Mouse (Mus musculus) neural tube, embryonic 14.5 days (tissue): ENCODE results near the gene Bcl2. TPM values are rescaled to one million over a fixed set of nuclear protein-coding genes. Genes with fewer than 3 reads are reported as not detected.
A peak's percentile ranks its signal among the peaks of the same experiment; 100 is the strongest.

Experiments
- ATAC-seq: fragments of 200-750 bp; cut with Nextera tagmentation; 2 replicates; pipeline ENCODE4 v1.8.0; 2017; ENCODE audit warnings: low read depth, mild to moderate bottlenecking, moderate TSS enrichment, moderate library complexity
- H3K27ac ChIP-seq: fragments of 300-500 bp; sonication (generic); 2 replicates; pipeline ENCODE4 v1.5.1; 2014; ENCODE audit warnings: low read depth, mild to moderate bottlenecking, control low read depth, low read length, moderate library complexity, mixed read lengths
- H3K27me3 ChIP-seq: fragments of 300-500 bp; sonication (generic); 2 replicates; pipeline ENCODE4 v1.6.1; 2014; ENCODE audit warnings: low read length; ENCODE audit not compliant: control insufficient read depth, insufficient read depth
- H3K36me3 ChIP-seq: fragments of 300-500 bp; sonication (generic); 2 replicates; pipeline ENCODE4 v1.6.1; 2014; ENCODE audit warnings: low read length, mixed read lengths; ENCODE audit not compliant: control insufficient read depth, insufficient read depth
- H3K4me1 ChIP-seq: fragments of 300-500 bp; sonication (generic); 2 replicates; pipeline ENCODE4 v1.6.1; 2014; ENCODE audit warnings: low read length; ENCODE audit not compliant: control insufficient read depth, insufficient read depth
- H3K4me2 ChIP-seq: fragments of 300-500 bp; sonication (generic); 2 replicates; pipeline ENCODE4 v1.6.1; 2014; ENCODE audit warnings: mild to moderate bottlenecking, low read depth, low read length, control low read depth
- H3K4me3 ChIP-seq: fragments of 300-500 bp; sonication (generic); 2 replicates; pipeline ENCODE4 v1.5.1; 2014; ENCODE audit warnings: low read depth, low read length, control low read depth, mixed read lengths
- H3K9ac ChIP-seq: fragments of 300-500 bp; sonication (generic); replicated peaks from 2 replicates; pipeline ENCODE4 v1.6.1; 2014; ENCODE audit warnings: low read depth, mild to moderate bottlenecking, control low read depth, low read length, mixed read lengths
- H3K9me3 ChIP-seq: fragments of 300-500 bp; sonication (generic); 2 replicates; pipeline ENCODE4 v1.6.1; 2016; ENCODE audit warnings: low read length; ENCODE audit not compliant: control insufficient read depth
- WGBS: fragments of 180-500 bp; shearing (Covaris S2); extraction: QIAGEN DNeasy Blood & Tissue Kit; methylation state at CpG from one replicate; pipeline ENCODE4 v1.1.7; 2014; 5-methylcytosine and 5-hydroxymethylcytosine counted together
- polyA plus RNA-seq: library from polyadenylated mRNA; unstranded; fragments of >200 nt; fragmentation: Nextera tagmentation; extraction: Ambion mirVana; gene quantifications from 2 replicates; pipeline ENCODE4 v1.2.1, GENCODE M21; 2014

Bcl2 gene
- polyA plus RNA-seq, 1 experiment from 2014 or later, result 14.2 TPM

- 87% methylated on average over 6 of the region's 6 CpGs for WGBS
- Histone ChIP-seq H3K36me3 (no peaks in the 10 kb centered on the region), H3K9ac (no peak overlapping the region), H3K4me1 (no peaks in the 10 kb centered on the region), H3K4me3 (no peak overlapping the region), H3K27ac (no peak overlapping the region), H3K4me2 (no peak overlapping the region), H3K9me3 (no peaks in the 10 kb centered on the region), H3K27me3 (no peaks in the 10 kb centered on the region)
- peak; percentile 41; the same call in 1 of the 2 replicates for ATAC-seq
Observed at GRCm38 (mm10) chr1:106566120-106567086, 147.7 kb downstream of the Bcl2 start.

- WGBS, result 71% methylated on average over 4 of the region's 4 CpGs
- Histone ChIP-seq H3K4me3 (no peak overlapping the region), H3K4me2 (no peak overlapping the region), H3K27me3 (no peaks in the 10 kb centered on the region), H3K9ac (no peak overlapping the region), H3K27ac (no peak overlapping the region), H3K36me3 (no peaks in the 10 kb centered on the region), H3K4me1 (0 out of 2 replicates have a peak, but pooled peaks cover 2% of the 10 kb centered on the region), H3K9me3 (no peaks in the 10 kb centered on the region)
- ATAC-seq, result no peak
Observed at GRCm38 (mm10) chr1:106565238-106565637, 148.8 kb downstream of the Bcl2 start.

GRCm38 (mm10) chr1:106564436-106564835 is 149.6 kb downstream of the Bcl2 start:
- Histone ChIP-seq H3K27ac (no peak overlapping the region), H3K36me3 (no peaks in the 10 kb centered on the region), H3K4me1 (0 out of 2 replicates have a peak, but pooled peaks cover 2% of the 10 kb centered on the region), H3K9me3 (no peaks in the 10 kb centered on the region), H3K4me2 (no peak overlapping the region), H3K9ac (no peak overlapping the region), H3K27me3 (no peaks in the 10 kb centered on the region), H3K4me3 (no peak overlapping the region)
- no peak for ATAC-seq
- WGBS, result 72% methylated on average over 1 of the region's 1 CpGs

GRCm38 (mm10) chr1:106562751-106563150 is 151.3 kb downstream of the Bcl2 start:
- Histone ChIP-seq H3K36me3 (no peaks in the 10 kb centered on the region), H3K27ac (no peak overlapping the region), H3K9ac (no peak overlapping the region), H3K9me3 (no peaks in the 10 kb centered on the region), H3K4me3 (no peak overlapping the region), H3K4me1 (0 out of 2 replicates have a peak, but pooled peaks cover 2% of the 10 kb centered on the region), H3K27me3 (no peaks in the 10 kb centered on the region), H3K4me2 (no peak overlapping the region)
- 95% methylated on average over 3 of the region's 3 CpGs for WGBS
- no peak for ATAC-seq

- Histone ChIP-seq H3K4me3 (no peak overlapping the region), H3K4me2 (no peak overlapping the region), H3K9me3 (no peaks in the 10 kb centered on the region), H3K36me3 (no peaks in the 10 kb centered on the region), H3K27ac (no peak overlapping the region), H3K9ac (no peak overlapping the region), H3K4me1 (0 out of 2 replicates have a peak, but pooled peaks cover 2% of the 10 kb centered on the region), H3K27me3 (no peaks in the 10 kb centered on the region)
- no peak for ATAC-seq
- 72% methylated on average over 11 of the region's 11 CpGs for WGBS
Observed at GRCm38 (mm10) chr1:106561085-106561760, 152.9 kb downstream of the Bcl2 start.

GRCm38 (mm10) chr1:106560105-106560504 is 154.0 kb downstream of the Bcl2 start:
- Histone ChIP-seq H3K4me1 (0 out of 2 replicates have a peak, but pooled peaks cover 2% of the 10 kb centered on the region), H3K9ac (no peak overlapping the region), H3K4me2 (no peak overlapping the region), H3K27ac (no peak overlapping the region), H3K36me3 (no peaks in the 10 kb centered on the region), H3K9me3 (no peaks in the 10 kb centered on the region), H3K4me3 (no peak overlapping the region), H3K27me3 (no peaks in the 10 kb centered on the region)
- ATAC-seq, result no peak
- WGBS, result 80% methylated on average over 3 of the region's 3 CpGs

GRCm38 (mm10) chr1:106559116-106559605 is 154.9 kb downstream of the Bcl2 start:
- no peak for ATAC-seq
- WGBS, result 93% methylated on average over 2 of the region's 2 CpGs

GRCm38 (mm10) chr1:106555498-106556168 is 158.4 kb downstream of the Bcl2 start:
- ATAC-seq, result no peak
- Histone ChIP-seq H3K27me3 (no peaks in the 10 kb centered on the region), H3K4me2 (no peak overlapping the region), H3K4me1 (no peaks in the 10 kb centered on the region), H3K36me3 (no peaks in the 10 kb centered on the region), H3K27ac (no peak overlapping the region), H3K9ac (no peak overlapping the region), H3K4me3 (no peak overlapping the region), H3K9me3 (no peaks in the 10 kb centered on the region)
- 87% methylated on average over 9 of the region's 9 CpGs for WGBS

More at GRCm38 (mm10) chr1:106559116-106559605, 154.9 kb downstream of the Bcl2 start:
- no peaks in the 10 kb centered on the region for H3K9me3 ChIP-seq
- no peak overlapping the region for H3K4me2 ChIP-seq
- no peaks in the 10 kb centered on the region for H3K27me3 ChIP-seq
- H3K4me3 ChIP-seq, result no peak overlapping the region
- no peak overlapping the region for H3K9ac ChIP-seq
- 0 out of 2 replicates have a peak, but pooled peaks cover 2% of the 10 kb centered on the region for H3K4me1 ChIP-seq
- H3K36me3 ChIP-seq, result no peaks in the 10 kb centered on the region
- no peak overlapping the region for H3K27ac ChIP-seq
